Mouse (Mus musculus) forebrain, embryonic 15.5 days (tissue): ENCODE data around the gene Gm10696. TPM values are rescaled to one million over a fixed set of nuclear protein-coding genes. Genes with fewer than 3 reads are reported as not detected.
"Not testable (repeated sequence)": the region's sequence is repeated elsewhere in the genome, so short reads cannot be mapped to it uniquely, and the experiment has no call there.

Source experiments
- ATAC-seq: fragments of 200-750 bp; cut with Nextera tagmentation; replicated peaks from 2 replicates; pipeline ENCODE4 v1.8.0; 2017; ENCODE audit warnings: mild to moderate bottlenecking, moderate TSS enrichment, moderate library complexity
- H3K27ac ChIP-seq: fragments of 300-500 bp; sonication (generic); replicated peaks from 2 replicates; pipeline ENCODE4 v1.5.1; 2015; ENCODE audit warnings: mild to moderate bottlenecking, inconsistent platforms
- H3K27me3 ChIP-seq: fragments of 300-500 bp; sonication (generic); 2 replicates; pipeline ENCODE4 v1.6.1; 2015; ENCODE audit warnings: inconsistent platforms
- H3K36me3 ChIP-seq: fragments of 300-500 bp; sonication (generic); 2 replicates; pipeline ENCODE4 v1.6.1; 2015; ENCODE audit warnings: mild to moderate bottlenecking, inconsistent platforms
- H3K4me1 ChIP-seq: fragments of 300-500 bp; sonication (generic); 2 replicates; pipeline ENCODE4 v1.6.1; 2015; ENCODE audit warnings: inconsistent platforms
- H3K4me2 ChIP-seq: fragments of 300-500 bp; sonication (generic); replicated peaks from 2 replicates; pipeline ENCODE4 v1.6.1; 2015; ENCODE audit warnings: mild to moderate bottlenecking, inconsistent platforms
- H3K4me3 ChIP-seq: fragments of 300-500 bp; sonication (generic); 2 replicates; pipeline ENCODE4 v1.5.1; 2015; ENCODE audit warnings: mild to moderate bottlenecking, inconsistent platforms
- H3K9ac ChIP-seq: fragments of 300-500 bp; sonication (generic); replicated peaks from 2 replicates; pipeline ENCODE4 v1.6.1; 2015; ENCODE audit warnings: mild to moderate bottlenecking, inconsistent platforms
- H3K9me3 ChIP-seq: fragments of 300-500 bp; sonication (generic); 2 replicates; pipeline ENCODE4 v1.6.1; 2016; ENCODE audit warnings: inconsistent platforms
- WGBS: fragments of 180-500 bp; shearing (Covaris S2); methylation state at CpG from one replicate; pipeline ENCODE4 v1.1.7; 2015; ENCODE audit warnings: mixed read lengths; 5-methylcytosine and 5-hydroxymethylcytosine counted together
- polyA plus RNA-seq: library from polyadenylated mRNA; unstranded; fragments of >200 nt; fragmentation: Nextera tagmentation; extraction: Ambion mirVana; gene quantifications from 2 replicates; pipeline ENCODE4 v1.2.1, GENCODE M21; 2015

Gene Gm10696
- polyA plus RNA-seq: not detected in 2 replicates

GRCm38 (mm10) chr3:94178093-94178492, at the start of gene Gm10696:
Gene Gm10696, minus strand, starts transcription at chr3:94178193.
- H3K4me1 ChIP-seq: not testable (repeated sequence)

GRCm38 (mm10) chr3:94196414-94196813, 18.4 kb upstream of the Gm10696 start, which contains the start of gene Gm5286:
Gene Gm5286, plus strand, starts transcription at chr3:94196714.
- H3K9me3 ChIP-seq, H3K36me3 ChIP-seq, H3K4me2 ChIP-seq, H3K4me1 ChIP-seq, ATAC-seq, H3K4me3 ChIP-seq, H3K27me3 ChIP-seq, H3K27ac ChIP-seq, H3K9ac ChIP-seq: not testable (repeated sequence)
- 97% methylated on average over 3 of the region's 4 CpGs for WGBS

More at GRCm38 (mm10) chr3:94178093-94178492, at the start of gene Gm10696:
- H3K27me3 ChIP-seq, H3K4me3 ChIP-seq, H3K36me3 ChIP-seq, H3K27ac ChIP-seq, H3K9ac ChIP-seq, H3K4me2 ChIP-seq, ATAC-seq, H3K9me3 ChIP-seq: not testable (repeated sequence)
- WGBS: 88% methylated on average over 1 of the region's 1 CpGs

GRCm38 (mm10) chr3:94167351-94167750, 10.6 kb downstream of the Gm10696 start:
- not testable (repeated sequence) for H3K27me3 ChIP-seq, H3K4me3 ChIP-seq, H3K27ac ChIP-seq, H3K9ac ChIP-seq, H3K9me3 ChIP-seq, H3K4me1 ChIP-seq, H3K4me2 ChIP-seq, ATAC-seq, H3K36me3 ChIP-seq

Other genes with a start within 250 kb of the Gm10696 start
- not detected in 2 replicates for gene Gm9117, start 234.7 kb downstream of the Gm10696 start, polyA plus RNA-seq
- gene Tdpoz5, start 216.9 kb downstream of the Gm10696 start, polyA plus RNA-seq: not detected in 2 replicates
- not detected in 2 replicates for gene Gm9125, start 123.3 kb downstream of the Gm10696 start, polyA plus RNA-seq
- not detected in 2 replicates for gene Gm10697, start 105.5 kb downstream of the Gm10696 start, polyA plus RNA-seq
- not detected in 2 replicates for gene Gm5286, start 18.5 kb upstream of the Gm10696 start, polyA plus RNA-seq
- gene Gm4778, start 85.8 kb upstream of the Gm10696 start, polyA plus RNA-seq: not detected in 2 replicates
- gene Them4, start 131.9 kb upstream of the Gm10696 start, polyA plus RNA-seq: 32.1 and 34.1 TPM in 2 replicates
- gene Them5, start 163.9 kb upstream of the Gm10696 start, polyA plus RNA-seq: 0.78 and 1.1 TPM in 2 replicates
- 1.3 and 1.7 TPM in 2 replicates for gene C2cd4d, start 184.2 kb upstream of the Gm10696 start, polyA plus RNA-seq
- 1.0 and 1.2 TPM in 2 replicates for gene Rorc, start 194.6 kb upstream of the Gm10696 start, polyA plus RNA-seq
- 0.97 and 1.0 TPM in 2 replicates for gene Lingo4, start 220.3 kb upstream of the Gm10696 start, polyA plus RNA-seq
- gene Tdrkh, start 235.1 kb upstream of the Gm10696 start, polyA plus RNA-seq: 65.3 and 65.9 TPM in 2 replicates